Mouse (Mus musculus) megakaryocyte, adult 5-6 weeks (primary cell): Measurements from ENCODE around the gene Tbx15. TPM values are rescaled to one million over a fixed set of nuclear protein-coding genes. Genes with fewer than 3 reads are reported as not detected.
"Not testable (repeated sequence)": the region's sequence is repeated elsewhere in the genome, so short reads cannot be mapped to it uniquely, and the experiment has no call there.

Experiments used
- ATAC-seq: 2 replicates; pipeline ENCODE4 v1.8.0; 2016; ENCODE audit warnings: mild to moderate bottlenecking, inconsistent platforms; ENCODE audit not compliant: poor library complexity, severe bottlenecking
- total RNA-seq, 2 experiments: library from RNA; stranded (forward) in 1 of 2; stranded (reverse) in 1 of 2; fragments of 153-499, 151-499 nt in 1 of 2; fragments of 221-1000, 200-1000 nt in 1 of 2; gene quantifications; 2 replicates each; pipeline versions ENCODE4 v1.2.3 to v1.2.4; 2015 to 2017

The Tbx15 gene
- total RNA-seq, 2 experiments from 2014 or later, result not detected

DNA sequence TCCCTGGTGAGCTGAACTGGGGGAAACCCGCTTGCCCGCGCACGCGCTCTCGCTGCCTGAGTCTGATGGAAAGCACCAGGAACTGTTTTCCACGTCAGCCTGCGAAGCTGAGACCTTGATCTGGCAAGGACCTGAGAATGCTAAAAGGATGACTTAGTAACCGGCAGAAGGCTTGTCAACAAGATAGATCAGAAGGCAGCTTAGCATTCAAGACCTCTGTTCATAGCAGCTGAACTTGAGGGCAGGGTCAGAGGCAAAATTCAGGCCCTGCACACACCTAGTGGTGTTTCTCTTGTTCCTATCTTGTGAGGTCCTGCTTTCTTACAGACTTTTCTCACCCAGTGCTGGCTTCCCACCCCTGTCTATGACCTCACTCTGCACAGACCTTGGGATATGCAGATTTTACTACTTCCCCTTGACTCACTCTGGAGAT is 23.3 kb downstream of the Tbx15 start:
- ATAC-seq, result no peak

DNA sequence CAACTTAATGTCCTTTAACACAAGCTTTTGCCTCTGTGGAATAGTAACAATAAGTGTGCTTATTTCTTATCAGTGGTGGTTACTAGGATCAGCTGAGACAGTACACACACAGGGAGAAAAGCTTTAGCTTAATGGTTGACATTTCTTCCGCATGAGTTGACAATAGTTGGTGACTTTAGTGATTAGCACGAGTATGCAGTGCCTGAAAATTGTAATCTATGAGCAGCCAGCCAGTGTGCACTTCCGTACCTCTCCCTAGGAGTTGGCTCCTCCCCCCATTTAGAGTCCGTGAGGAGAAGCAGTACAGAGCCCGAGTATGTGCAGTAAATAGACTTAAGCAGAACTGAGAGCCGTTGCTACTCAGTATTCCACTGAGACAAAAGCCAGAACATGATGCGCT is 24.5 kb downstream of the Tbx15 start:
- ATAC-seq, result no peak

DNA sequence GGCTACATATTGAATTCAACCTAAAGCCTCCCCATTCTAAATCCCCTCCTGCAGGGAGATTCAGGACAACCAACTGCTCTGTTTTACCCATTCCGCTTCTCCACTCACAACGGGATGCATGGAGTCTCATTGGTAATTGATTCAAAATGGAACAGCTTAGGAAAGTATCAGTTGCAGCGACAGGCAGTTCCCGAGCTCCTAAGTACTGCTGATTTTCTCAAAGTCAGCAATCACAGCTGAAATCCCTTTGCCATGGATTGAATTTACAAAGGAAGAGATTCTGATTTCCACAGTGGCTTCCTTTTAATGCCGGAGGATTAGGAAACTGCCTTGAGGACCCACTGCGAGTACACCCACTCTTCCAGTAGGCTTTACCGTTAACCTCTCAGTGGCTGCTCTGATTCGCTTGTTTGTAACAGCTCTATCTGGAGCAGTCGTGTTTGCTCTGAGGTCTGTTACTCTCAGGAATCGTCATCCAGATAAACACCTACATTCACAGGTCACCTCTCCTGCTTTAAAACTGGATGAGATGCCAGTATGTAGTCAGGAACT is 26.6 kb downstream of the Tbx15 start:
- ATAC-seq, result no peak

DNA sequence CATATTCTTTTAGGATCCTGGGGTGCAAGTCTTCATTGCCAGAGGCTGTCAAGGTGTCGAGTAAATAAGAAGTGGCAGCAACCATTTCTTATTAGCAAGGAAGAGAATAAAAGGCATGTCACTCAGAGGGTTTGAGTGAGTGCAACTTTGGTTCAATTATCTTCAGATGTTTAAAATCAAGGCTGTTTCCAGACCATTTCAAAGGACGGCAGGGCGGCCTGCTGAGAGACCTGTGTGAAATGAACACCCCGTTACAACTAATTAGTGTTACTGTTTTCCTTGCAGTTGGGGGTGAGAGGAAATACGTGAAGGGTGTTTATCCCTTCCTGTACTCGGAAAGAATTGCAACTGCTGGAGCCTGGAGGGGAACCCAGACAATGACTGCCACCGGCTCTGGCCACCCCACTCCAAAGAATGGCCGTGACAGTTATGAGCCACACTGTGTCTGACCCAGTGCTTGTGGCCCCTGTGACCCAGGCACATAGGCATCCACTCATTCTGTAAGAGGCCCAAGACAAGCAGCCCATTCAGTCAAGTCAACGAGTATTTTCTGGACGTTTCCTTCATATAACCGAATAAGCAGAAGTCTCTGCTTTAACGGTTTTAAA is 37.9 kb downstream of the Tbx15 start:
- no peak for ATAC-seq

DNA sequence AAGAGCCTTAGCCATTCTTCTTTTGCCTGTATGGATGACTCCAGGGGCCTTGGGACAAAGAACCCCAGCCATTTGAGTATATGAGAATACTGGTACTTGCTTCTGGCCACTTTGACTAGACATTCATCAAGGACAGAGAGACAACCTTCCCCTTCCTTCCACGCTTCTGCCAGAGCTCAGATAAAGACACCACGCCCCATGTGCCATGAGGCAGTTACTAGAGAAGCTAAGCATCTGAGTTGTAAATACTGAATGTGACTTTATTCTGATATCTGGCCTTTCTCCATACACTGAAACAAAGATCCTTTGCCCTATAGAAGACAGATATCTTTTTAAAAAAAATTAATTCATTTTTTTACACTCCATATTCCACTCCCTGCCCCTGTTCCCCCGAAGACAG is 39.5 kb downstream of the Tbx15 start:
- ATAC-seq, result no peak

DNA sequence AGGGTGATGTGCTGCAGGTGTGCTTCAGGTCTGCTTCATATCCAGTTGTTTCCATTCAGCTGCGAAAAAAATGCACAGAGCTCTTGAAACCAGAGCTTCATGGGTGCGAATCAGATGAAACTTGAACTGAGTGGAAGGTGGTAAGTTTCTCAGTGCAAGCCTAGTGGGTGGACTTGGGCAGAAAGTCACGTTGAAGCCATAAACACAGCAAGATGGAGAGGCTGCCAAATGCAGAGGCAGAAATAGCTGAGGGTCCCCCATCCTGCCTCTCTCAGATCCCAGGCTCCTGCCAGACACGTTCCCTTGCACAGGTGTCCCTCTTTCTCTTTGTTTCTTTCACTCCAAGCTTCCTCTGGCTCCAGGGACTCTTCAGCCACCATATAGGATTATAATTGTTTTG is 41.3 kb downstream of the Tbx15 start:
- ATAC-seq, result no peak

DNA sequence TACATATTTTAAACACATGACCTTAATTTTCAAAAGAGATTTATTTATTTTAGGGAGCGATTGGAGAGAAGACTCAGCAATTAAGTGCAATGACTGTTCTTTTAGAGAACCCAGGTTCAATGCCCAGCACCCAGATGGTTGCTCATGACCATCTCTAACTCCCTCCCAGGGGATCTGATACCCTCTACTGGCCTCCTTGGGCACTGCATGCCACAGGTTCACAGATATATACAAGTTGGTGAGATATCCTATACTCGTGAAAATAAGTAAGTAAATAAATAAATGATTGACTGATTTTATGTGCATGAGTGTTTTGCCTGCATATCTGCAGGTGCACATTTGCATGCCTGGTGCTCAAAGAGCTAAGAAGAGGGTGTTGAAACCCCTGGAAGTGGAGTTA is 48.1 kb downstream of the Tbx15 start:
- no peak for ATAC-seq

DNA sequence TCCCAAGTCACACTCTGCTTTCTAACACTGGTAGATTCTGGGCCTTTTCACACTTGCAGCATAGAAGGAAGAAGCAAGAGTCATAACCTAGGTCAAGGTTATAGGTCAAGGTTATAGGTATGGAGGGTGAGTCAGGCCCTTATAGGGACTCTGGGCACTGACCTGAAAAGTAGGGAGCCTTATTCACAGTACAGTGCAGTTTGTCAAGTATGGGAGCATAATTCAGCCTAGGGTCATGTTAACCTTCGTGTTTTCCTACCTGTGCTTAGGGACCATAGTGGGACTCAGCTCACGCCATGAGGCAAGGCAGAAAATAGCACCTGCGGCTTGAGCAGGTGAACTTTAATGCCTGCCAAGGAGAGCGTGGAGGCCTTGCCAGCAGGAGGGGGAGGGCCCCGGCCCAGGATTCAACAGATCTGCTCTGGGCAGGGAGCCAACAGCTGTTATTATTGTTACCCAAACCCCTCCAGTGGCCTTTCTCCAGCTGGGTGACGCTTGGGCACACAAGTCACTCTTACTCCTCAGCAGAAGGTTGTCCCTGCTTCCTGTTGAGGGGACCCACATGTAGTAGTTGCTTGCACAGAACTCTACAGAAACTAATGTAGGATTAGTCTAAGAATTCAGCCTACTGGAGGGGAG is 50.0 kb downstream of the Tbx15 start:
- ATAC-seq, result no peak

DNA sequence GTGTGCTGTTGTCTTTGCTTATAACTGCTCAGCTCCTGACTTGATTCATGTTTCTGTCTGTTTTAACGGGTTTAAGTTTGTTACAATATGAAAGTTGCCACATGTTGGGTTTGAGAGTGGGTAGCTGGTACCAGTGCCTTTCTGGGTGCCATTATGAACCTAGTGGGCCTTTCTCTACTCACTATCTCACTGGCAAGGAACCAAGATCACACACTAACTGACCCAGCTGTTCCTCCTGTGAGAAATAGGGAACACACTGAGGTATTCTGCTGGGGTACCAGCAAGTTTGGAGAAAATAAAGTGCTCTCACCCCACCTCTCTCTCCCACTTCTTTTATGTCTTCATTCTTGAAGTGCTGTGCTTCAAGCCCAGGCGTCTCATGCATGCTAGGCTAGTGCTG is 50.7 kb downstream of the Tbx15 start:
- ATAC-seq, result no peak

DNA sequence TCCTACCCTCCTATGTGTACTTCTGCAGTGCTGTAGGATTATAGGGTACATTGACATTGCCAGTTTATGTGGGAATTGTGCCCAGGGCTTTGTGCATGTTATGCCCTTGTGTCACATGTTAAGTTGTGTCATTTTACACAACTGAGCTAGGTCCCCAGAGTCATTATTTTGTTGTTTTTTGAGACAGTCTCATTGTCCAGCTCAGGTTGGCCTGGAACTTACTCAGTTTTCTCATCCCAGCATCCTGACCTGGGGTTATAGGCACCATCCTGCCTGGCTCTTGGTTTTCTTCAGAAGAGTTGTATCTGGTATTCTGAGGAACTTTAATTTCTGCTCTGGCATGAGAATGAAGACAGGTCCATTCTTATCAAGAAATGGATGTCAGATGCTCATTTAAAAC is 51.2 kb downstream of the Tbx15 start:
- no peak for ATAC-seq

DNA sequence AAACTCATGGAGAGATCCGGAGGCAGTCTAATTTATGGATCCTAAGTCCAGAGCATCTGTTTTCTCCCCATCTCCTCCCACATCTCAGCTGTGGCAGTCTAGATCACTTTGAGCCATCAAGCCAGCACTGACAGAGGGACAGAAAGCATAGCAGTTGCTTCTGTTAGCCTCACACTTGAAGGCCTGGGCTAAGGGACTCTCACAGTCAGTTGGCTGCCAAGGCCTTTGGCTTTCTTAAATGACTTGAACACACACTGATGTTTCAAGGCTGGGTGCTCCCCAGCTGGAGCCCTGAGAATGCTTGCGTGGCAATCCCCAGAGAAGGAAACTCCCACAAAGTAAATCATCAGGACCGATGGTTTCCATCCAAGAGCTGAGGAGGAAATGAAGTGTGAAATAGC is 52.4 kb downstream of the Tbx15 start:
- no peak for ATAC-seq

DNA sequence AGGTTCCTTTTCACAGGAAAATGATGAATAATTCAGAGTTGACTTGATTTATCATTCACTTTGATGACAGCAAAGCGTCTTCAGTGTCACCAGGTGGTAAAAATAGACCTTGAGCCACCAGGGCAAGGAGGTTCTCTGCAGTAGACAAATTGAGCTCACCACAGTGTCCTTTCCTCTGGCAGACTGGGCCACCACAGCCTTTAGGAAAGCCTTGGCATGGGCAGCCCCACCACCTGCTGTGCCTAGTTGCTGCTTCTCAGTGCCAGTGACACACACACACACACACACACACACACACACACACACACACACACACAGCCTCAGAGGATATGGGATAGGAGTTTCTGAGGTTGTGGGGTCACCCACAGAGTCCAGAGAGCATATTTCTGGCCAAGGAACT is 54.0 kb downstream of the Tbx15 start:
- ATAC-seq, result not testable (repeated sequence)

DNA sequence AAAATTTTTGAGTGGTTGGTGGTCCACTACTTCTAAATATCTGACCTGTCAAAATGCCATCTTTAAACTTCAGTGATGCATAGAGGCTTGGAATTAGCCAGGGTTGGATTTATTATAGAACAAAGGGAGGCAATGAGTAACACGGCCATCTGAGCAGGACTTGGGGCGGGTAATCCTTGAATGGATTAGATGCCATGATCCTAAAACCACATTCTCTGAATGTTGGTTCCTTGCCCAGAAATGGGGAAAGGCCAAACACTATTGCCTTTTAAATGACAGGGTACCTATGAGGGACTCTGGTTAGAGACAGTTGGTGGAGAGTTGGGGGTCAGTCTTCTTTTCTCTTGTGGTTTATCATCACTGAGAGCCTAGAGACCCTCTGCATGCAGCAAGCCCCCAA is 55.1 kb downstream of the Tbx15 start:
- no peak for ATAC-seq

DNA sequence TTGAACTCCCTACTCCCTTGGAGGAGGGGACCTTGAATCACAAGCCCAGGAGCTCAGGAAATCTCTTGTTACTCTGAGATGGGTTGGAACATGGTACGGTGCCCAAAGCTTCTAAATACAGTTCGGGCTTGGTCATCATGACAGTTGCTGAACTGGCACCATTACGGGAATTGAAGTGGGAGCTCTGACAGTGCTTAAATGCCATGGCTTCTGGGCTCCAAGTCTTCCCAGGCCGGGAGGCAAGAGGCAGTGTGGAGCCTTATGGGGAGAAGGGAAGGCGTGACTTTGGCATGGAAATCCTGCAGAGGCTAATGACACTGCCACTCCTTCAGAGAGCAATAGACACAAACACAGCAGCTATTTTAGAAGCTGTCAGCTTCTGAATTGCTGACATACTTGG is 56.0 kb downstream of the Tbx15 start:
- no peak for ATAC-seq

DNA sequence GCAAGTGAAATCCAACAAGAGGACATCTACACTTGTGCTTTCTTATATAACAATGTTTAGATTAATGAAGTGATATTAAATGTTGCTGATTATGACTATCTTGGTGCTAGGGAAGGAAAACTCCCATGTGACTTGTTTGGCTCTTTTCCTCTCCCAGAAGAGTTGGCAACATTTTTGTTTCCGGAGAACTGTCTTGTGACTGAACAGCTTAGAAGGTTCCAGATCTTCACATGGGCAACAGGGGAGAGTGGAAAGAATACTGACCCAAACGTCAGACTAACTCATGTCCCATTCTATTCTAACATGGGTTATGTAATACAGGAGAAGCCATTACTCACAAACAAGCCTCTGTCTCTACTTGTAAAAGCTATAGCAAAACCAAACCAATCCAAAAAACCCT is 60.7 kb downstream of the Tbx15 start:
- ATAC-seq, result no peak

DNA sequence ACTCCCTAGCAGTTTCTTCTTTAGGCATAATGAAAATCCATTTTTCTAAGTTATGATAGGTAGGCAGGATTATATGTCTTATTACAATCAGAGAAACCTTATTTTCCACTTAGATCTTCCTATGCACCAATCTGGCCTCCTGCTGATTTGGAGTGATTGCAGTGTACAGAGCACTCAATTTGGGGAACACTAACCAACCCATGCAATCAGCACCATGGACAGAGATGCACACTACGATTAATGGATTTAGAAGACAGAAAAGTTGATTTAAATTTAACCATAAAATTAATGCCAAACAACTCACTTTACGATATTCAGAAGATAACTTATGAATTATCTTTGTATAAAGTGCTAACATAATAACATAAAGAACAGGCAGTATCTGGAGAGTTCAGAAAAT is 70.7 kb downstream of the Tbx15 start:
- no peak for ATAC-seq

DNA sequence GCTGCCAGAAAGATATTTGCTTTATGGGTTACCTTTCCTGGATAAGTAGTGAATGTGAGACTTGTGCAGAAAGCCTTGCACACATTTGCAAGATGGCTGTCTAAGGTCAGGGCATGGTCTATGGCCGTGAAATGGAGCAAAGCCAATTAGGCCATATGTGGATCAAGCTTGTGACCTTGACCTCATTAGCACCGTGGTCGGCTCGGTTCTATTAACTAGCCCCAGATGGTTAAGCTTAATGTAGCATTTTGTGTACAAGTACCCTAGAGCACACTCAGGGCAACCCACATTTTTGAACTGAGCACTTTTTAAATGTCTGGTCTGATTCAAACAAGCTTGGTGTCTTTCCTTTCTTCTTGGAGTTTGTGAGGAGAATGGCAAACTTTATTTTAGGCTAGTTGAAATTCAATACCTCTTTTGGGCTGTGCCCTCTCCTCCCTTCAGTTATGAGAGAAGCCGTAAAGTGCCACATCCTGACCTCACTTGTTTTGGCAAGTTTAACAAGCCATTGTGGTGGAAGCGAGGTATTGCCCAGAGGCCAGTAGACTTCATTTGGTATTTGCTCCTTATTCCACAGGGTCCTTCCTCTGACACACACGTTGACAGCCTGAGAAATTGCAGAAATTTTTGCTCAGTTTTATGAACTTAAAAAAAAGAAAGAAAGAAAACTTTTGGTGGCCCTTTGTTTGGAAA is 71.9 kb downstream of the Tbx15 start:
- no peak for ATAC-seq

DNA sequence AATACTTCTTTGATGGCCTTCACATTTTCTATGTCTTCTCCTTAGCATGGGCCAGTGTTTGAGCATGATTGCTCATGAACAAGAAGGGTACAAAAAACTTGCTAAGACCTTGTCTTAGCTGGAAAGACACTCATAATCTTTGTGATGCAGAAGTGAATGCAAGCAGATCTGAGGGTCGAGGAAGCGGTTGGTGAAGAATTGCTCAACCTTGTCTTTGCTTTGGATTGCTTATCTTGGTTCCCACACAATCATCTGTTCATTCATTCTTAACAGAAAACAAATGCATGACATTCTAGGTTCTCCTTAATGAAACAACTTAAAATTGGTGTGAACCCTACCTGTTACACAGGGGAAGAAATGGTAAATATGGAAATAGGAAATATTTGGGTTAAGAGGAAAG is 82.2 kb downstream of the Tbx15 start:
- no peak for ATAC-seq

DNA sequence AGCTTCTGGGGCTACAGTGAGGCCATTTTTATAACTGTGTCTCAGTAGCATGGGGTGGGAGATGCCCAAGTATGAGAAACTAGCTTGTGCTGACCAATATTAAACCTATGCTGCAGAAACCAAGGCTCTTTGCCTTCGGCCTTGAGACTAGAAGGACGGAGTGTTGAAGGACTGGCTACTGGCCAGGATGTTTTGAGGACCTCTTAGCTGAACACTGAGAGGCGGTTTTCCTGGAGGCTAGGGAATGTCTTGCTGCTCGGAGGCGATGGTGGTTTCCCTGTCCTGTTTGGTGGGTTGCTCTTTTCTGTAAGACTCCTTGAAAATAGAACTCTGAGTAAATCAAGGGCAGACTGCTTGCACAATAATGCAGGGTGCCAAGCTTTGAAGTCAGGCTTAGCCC is 89.1 kb downstream of the Tbx15 start:
- ATAC-seq, result no peak

DNA sequence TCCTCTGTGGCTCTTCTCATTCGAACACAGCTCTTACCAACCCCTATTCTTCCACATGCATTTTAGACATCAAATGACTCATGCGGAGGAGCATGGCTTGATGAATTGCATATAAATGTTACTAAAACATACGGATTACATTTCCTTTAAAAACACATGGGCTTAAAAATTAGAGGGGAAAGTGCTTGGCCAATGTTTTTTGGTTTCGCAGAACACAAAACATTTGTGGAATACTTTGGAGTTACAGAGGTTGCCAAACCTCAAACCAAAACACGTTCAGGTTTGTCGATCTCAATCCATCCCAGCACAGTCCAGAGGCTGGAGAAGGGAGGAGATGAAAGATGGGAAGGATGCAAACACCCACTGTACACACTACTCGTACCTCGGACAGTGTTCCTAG is 90.9 kb downstream of the Tbx15 start:
- ATAC-seq, result no peak

DNA sequence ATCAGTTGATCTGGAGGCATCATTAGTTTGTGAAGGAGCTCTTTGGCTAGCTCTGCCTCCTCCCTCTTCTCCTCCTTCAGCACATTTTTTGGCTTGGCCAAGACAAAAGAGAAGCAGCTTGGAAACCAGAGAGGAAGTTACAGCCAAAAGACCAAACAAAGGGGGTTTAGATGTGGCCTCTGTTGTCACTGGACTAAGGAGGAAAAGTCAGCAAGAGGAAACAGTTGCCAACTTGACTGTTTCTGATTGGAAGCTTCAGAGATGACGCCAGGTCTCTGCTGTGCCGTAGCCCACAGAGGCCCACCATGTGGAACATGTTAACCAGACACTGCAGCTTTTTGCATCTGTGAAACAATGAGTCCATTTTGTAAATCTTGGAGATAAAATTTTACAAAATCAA is 96.7 kb downstream of the Tbx15 start:
- ATAC-seq, result no peak

DNA sequence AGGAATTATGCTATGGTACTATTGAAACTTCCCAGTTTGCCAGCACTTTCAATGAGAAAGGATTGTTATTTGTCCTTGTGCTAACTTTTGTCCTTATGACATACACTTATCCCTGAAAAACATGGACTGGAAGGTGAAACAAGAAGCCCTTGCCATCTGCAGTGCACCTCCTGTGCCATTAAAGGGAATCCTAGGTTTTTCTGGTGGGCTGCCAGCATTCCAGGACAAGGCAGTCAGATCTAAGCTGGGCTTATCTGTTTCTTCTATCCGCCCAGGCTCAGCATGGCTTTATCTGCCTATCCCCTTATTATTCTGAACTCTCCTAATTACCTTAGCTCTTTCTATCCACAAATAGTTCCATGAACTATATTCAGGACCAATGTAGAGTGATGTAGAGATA is 98.6 kb downstream of the Tbx15 start:
- ATAC-seq, result no peak
